Mouse (Mus musculus) hindbrain, embryonic 11.5 days (tissue): Measurements from ENCODE around the gene Spag16. TPM values are rescaled to one million over a fixed set of nuclear protein-coding genes. Genes with fewer than 3 reads are reported as not detected.

Source experiments
- ATAC-seq: fragments of 200-750 bp; cut with Nextera tagmentation; 2 replicates; pipeline ENCODE4 v1.8.0; 2017; ENCODE audit warnings: mild to moderate bottlenecking, moderate TSS enrichment, moderate library complexity; ENCODE audit not compliant: low FRiP score
- DNase-seq: peaks from one replicate; pipeline ENCODE4 v3.0.0-alpha.2; 2015; ENCODE audit warnings: low spot score
- H3K27ac ChIP-seq: fragments of 300-500 bp; sonication (generic); 2 replicates; pipeline ENCODE4 v1.5.1; 2014; ENCODE audit warnings: mild to moderate bottlenecking, low read depth, low read length
- H3K27me3 ChIP-seq: fragments of 300-500 bp; sonication (generic); 2 replicates; pipeline ENCODE4 v1.6.1; 2014; ENCODE audit warnings: mild to moderate bottlenecking, low read length, moderate library complexity, mixed read lengths; ENCODE audit not compliant: control insufficient read depth, insufficient read depth
- H3K36me3 ChIP-seq: fragments of 300-500 bp; sonication (generic); 2 replicates; pipeline ENCODE4 v1.6.1; 2014; ENCODE audit warnings: mild to moderate bottlenecking, low read length, moderate library complexity, mixed read lengths; ENCODE audit not compliant: control insufficient read depth, insufficient read depth
- H3K4me1 ChIP-seq: fragments of 300-500 bp; sonication (generic); replicated peaks from 2 replicates; pipeline ENCODE4 v1.6.1; 2014; ENCODE audit warnings: low read length, mixed read lengths; ENCODE audit not compliant: control insufficient read depth, insufficient read depth
- H3K4me2 ChIP-seq: fragments of 300-500 bp; sonication (generic); replicated peaks from 2 replicates; pipeline ENCODE4 v1.6.1; 2014; ENCODE audit warnings: mild to moderate bottlenecking, low read depth, low read length
- H3K4me3 ChIP-seq: fragments of 300-500 bp; sonication (generic); 2 replicates; pipeline ENCODE4 v1.5.1; 2014; ENCODE audit warnings: low read depth, low read length
- H3K9ac ChIP-seq: fragments of 300-500 bp; sonication (generic); 2 replicates; pipeline ENCODE4 v1.6.1; 2014; ENCODE audit warnings: low read depth, low read length
- H3K9me3 ChIP-seq: fragments of 300-500 bp; sonication (generic); 2 replicates; pipeline ENCODE4 v1.6.1; 2016; ENCODE audit warnings: low read length; ENCODE audit not compliant: control insufficient read depth
- WGBS: fragments of 180-500 bp; shearing (Covaris S2); extraction: QIAGEN DNeasy Blood & Tissue Kit; methylation state at CpG from one replicate; pipeline ENCODE4 v1.1.7; 2014; 5-methylcytosine and 5-hydroxymethylcytosine counted together
- polyA plus RNA-seq: library from polyadenylated mRNA; unstranded; fragments of >200 nt; fragmentation: Nextera tagmentation; extraction: Ambion mirVana; gene quantifications from 2 replicates; pipeline ENCODE4 v1.2.1, GENCODE M21; 2014

Gene Spag16
- polyA plus RNA-seq, 1 experiment from 2014 or later, result 3.9 TPM

DNA sequence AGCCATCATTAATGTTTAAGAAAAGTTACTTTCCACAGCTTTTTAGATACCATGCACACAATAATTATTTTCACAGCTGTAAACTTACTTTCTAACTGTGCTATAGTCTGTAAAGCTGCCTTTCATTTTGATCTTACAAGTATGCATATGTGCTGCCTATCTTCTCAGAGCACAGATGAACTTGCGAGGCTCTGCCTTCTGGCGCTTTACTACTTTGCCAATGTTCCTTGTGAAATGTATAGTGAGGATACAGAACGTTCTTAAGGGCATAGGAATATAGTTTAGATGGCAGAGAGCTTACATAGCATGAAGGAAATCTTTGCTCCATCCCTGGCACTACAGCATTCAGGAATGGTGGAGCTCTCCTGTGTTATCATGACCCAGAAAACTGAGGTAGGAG is 210.6 kb downstream of the Spag16 start:
- no peaks in the 10 kb centered on the region for H3K27me3 ChIP-seq
- no peaks in the 10 kb centered on the region for H3K9me3 ChIP-seq
- no peaks in the 10 kb centered on the region for H3K4me1 ChIP-seq
- no peak overlapping the region for H3K27ac ChIP-seq
- ATAC-seq (no peak), DNase-seq (no peak)
- no peak overlapping the region for H3K4me3 ChIP-seq
- no peak overlapping the region for H3K9ac ChIP-seq
- WGBS, result 82% methylated on average over 3 of the region's 3 CpGs
- H3K4me2 ChIP-seq, result no peak overlapping the region
- no peaks in the 10 kb centered on the region for H3K36me3 ChIP-seq

DNA sequence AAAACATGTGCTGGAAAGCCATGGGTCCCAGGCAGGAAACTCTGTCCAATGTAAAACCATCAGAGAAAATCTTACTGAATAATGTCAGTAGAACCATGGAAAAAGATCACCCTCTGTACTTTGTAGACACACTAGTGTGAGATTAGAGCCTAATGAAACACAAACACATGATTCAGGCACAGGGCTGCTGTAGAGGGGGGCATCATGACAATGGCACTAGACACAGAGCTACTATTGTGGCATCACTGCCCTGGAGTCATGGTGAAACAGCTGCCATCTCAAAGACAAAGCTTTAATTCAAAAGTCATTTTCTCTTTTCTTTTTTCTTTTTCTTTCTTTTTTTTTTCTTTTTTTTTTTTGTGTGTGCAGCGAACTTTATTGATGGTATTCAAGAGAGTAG is 240.6 kb downstream of the Spag16 start:
- DNase-seq (no peak), ATAC-seq (no peak)
- Histone ChIP-seq H3K9me3 (no peaks in the 10 kb centered on the region), H3K27ac (no peak overlapping the region), H3K9ac (no peak overlapping the region), H3K36me3 (no peaks in the 10 kb centered on the region), H3K4me1 (no peaks in the 10 kb centered on the region), H3K4me2 (no peak overlapping the region), H3K4me3 (no peak overlapping the region), H3K27me3 (no peaks in the 10 kb centered on the region)
- 31% methylated on average over 1 of the region's 1 CpGs for WGBS

DNA sequence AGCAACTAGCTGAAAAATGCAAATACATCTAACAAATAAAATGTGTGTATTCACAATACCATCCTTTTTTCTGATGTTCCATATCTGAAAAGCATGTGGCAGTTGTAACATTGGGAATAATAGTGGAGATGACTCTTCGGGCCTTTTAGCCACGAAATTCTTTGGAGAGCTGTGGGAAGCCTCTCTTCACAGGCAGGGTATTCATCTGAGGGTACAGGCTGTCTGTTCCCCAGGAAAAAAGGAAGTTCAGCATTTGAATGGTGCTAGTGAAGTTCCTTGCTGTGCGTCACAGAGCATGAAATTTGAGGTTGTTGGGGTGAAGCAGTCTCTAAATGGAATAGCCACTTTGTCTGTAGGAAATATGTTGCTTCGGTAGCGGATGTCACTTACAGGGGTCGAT is 246.7 kb downstream of the Spag16 start:
- ATAC-seq (peak; percentile 80), DNase-seq (peak; percentile 34)
- H3K27ac ChIP-seq, result no peak overlapping the region
- H3K4me1 ChIP-seq, result no peaks in the 10 kb centered on the region
- H3K4me2 ChIP-seq, result no peak overlapping the region
- no peaks in the 10 kb centered on the region for H3K27me3 ChIP-seq
- no peaks in the 10 kb centered on the region for H3K9me3 ChIP-seq
- no peaks in the 10 kb centered on the region for H3K36me3 ChIP-seq
- 31% methylated on average over 6 of the region's 6 CpGs for WGBS
- H3K4me3 ChIP-seq, result no peak overlapping the region
- H3K9ac ChIP-seq, result no peak overlapping the region

DNA sequence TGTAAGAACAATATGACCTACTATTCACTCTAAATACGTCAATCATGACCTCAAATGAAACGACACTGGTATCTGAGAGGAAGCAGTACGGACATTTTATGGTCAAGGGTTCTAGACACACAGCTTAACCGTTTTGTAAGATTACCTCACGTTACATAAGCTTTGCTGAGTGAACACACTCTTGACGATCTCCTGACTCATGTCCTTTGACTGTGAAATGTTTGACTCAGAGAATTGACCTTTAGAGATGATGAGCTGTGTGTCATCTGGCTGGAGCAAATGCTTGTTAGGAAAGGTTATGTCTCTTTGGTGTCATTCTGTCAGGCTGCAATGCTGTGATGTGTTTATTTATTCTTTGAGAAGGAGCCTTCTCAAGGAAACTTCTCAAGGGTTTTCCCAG is 252.0 kb downstream of the Spag16 start:
- H3K27ac ChIP-seq, result no peak overlapping the region
- DNase-seq (no peak), ATAC-seq (no peak)
- H3K4me1 ChIP-seq, result no peaks in the 10 kb centered on the region
- H3K9ac ChIP-seq, result no peak overlapping the region
- H3K27me3 ChIP-seq, result no peaks in the 10 kb centered on the region
- H3K36me3 ChIP-seq, result no peaks in the 10 kb centered on the region
- WGBS, result 77% methylated on average over 6 of the region's 6 CpGs
- no peaks in the 10 kb centered on the region for H3K9me3 ChIP-seq
- H3K4me3 ChIP-seq, result no peak overlapping the region
- H3K4me2 ChIP-seq, result no peak overlapping the region

DNA sequence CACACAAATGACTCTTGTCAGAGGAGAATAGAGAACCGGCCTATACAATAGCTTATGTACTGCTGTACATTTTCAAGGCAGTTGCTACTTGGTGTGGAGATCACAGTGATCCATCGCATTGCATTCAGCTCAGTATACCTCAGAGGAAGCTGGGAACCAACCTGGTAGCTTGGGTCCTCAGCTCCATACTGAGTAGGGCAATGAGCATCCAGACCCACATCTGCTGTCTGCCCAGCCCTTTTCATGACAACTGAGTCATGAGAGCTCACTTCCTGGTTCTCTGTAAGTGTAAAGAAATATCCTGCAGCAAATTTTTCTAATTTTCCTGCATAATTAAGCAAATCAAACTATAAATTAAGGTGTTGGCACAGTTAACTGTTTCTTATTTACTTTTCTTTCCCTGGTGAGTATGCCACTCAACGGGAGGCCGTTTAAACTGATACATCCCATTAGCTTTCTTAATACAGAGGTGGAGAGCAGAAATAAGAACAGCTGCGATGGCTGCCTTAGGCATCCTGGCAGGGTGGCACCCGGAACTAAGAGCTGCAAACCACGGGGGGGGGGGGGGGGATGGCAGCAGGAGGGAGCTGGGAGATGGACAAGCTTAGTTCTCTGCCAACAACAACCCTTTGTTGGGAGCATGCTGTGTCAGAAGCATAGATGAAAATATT is 255.6 kb downstream of the Spag16 start:
- no peak overlapping the region for H3K27ac ChIP-seq
- no peak overlapping the region for H3K4me2 ChIP-seq
- no peak for DNase-seq
- no peak overlapping the region for H3K9ac ChIP-seq
- no peaks in the 10 kb centered on the region for H3K36me3 ChIP-seq
- H3K4me3 ChIP-seq, result no peak overlapping the region
- 62% methylated on average over 6 of the region's 7 CpGs for WGBS
- H3K27me3 ChIP-seq, result no peaks in the 10 kb centered on the region
- ATAC-seq, result no peak
- no peaks in the 10 kb centered on the region for H3K4me1 ChIP-seq
- H3K9me3 ChIP-seq, result no peaks in the 10 kb centered on the region

DNA sequence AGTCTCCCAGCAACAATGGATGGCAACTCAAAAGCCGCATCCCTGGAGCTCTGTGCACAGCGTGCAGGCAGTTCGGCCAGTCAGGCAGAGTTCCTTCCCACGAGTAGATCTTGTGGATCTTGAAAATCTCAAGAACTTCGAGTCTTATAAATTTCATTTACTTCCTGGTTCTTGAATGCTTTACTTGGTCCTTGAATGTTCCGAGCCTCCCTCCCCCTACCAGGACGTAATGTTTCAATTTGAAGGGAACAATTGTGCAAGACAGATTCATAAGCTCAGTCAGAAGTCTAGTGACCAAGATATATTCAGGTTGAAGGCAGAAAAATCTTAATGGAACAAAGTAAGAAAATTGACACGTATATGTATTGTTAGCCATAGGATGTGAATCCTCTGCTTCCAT is 277.9 kb downstream of the Spag16 start:
- Histone ChIP-seq H3K27me3 (no peaks in the 10 kb centered on the region), H3K9ac (no peak overlapping the region), H3K4me3 (no peak overlapping the region), H3K4me2 (no peak overlapping the region), H3K9me3 (no peaks in the 10 kb centered on the region), H3K27ac (no peak overlapping the region), H3K4me1 (no peaks in the 10 kb centered on the region), H3K36me3 (no peaks in the 10 kb centered on the region)
- no peak for DNase-seq
- 82% methylated on average over 8 of the region's 8 CpGs for WGBS
- no peak for ATAC-seq

DNA sequence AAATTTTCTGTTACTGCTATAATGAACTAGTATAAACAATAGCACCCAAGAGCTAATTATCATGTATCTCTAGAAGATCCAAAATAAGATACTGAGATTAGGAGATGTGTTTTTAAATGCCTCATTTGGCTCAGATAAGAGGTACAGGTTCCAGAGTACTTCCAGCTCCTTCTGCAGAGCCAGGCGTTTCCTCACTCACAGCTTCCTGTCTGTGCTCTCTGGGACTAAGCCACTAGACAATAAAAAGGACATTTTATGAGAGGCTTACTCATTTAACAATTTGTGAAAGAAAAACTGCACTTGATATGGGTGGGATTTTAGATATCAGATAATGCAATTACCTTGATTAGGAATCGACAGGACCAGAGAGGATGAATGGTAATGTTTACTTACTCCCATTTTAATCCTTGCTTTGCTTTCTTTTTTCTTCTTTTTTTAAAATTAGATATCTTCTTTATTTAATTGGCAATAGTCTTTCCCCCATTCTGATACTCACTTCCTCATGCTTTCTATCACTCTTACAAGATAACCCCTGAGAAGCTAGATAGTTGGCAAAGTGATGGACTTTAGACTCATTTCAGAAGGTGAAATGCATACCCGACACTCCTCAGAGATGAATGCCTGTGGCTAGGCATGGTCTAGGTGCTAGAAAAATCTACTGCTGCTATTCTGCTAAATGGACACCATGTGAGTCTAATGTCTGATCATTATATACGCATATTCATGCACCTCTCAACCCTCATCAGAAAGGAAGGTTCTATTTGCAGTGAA is 289.6 kb downstream of the Spag16 start:
- Histone ChIP-seq H3K27ac (no peak overlapping the region), H3K4me1 (no peaks in the 10 kb centered on the region), H3K4me2 (no peak overlapping the region), H3K36me3 (no peaks in the 10 kb centered on the region), H3K9ac (no peak overlapping the region), H3K27me3 (no peaks in the 10 kb centered on the region), H3K4me3 (no peak overlapping the region), H3K9me3 (no peaks in the 10 kb centered on the region)
- no peak for DNase-seq
- no peak for ATAC-seq
- 90% methylated on average over 4 of the region's 4 CpGs for WGBS

DNA sequence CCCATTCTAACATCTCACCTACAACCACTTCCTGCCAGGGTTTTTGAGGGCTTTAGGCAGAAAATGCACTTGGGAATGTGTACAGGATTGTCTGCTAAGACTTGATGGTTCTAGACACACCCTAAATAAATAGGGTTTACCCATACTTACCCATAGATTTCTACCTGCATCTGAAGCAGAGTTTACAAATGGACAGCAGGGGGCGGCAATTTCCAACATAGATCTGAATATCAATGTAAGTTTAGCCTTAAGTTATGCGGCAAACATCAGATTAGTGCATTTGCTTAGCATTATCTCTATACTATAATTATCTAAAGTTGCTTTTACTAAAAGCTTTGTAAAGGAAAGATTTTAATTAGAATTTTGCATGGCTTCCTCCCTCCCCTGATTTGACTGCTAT is 301.3 kb downstream of the Spag16 start:
- H3K9me3 ChIP-seq, result no peaks in the 10 kb centered on the region
- no peak overlapping the region for H3K27ac ChIP-seq
- WGBS, result 68% methylated on average over 2 of the region's 2 CpGs
- no peak overlapping the region for H3K4me2 ChIP-seq
- DNase-seq, result peak; percentile 42
- no peak overlapping the region for H3K4me3 ChIP-seq
- no peak overlapping the region for H3K9ac ChIP-seq
- no peaks in the 10 kb centered on the region for H3K27me3 ChIP-seq
- no peaks in the 10 kb centered on the region for H3K4me1 ChIP-seq
- no peaks in the 10 kb centered on the region for H3K36me3 ChIP-seq
- ATAC-seq, result no peak

DNA sequence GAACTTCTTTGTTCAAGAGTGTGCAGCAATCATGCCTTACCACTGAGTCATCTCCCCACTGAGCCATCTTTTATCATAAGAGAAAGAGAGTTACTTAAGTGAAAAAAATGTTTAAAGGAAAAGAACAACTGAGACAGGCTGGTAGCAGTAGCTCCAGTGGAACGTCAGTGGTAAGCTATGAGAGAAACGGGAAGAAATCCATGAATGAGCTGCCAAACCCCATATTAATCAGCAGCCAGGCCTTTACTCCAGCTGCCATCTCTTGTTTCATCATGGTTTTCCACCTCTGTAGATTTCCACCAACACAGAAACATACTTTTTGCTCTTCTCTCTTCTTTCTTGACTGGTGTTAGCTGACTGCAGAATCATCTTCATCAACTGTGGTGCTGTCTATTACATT is 308.8 kb downstream of the Spag16 start:
- Histone ChIP-seq H3K27me3 (no peaks in the 10 kb centered on the region), H3K27ac (no peak overlapping the region), H3K4me3 (no peak overlapping the region), H3K9ac (no peak overlapping the region), H3K9me3 (no peaks in the 10 kb centered on the region), H3K4me1 (no peaks in the 10 kb centered on the region), H3K4me2 (no peak overlapping the region), H3K36me3 (no peaks in the 10 kb centered on the region)
- ATAC-seq (no peak), DNase-seq (no peak)
- WGBS, result 80% methylated on average over 2 of the region's 2 CpGs
